Mouse (Mus musculus) gastrocnemius, postnatal 36 days (tissue): ENCODE data around the gene C2cd4c. TPM values are rescaled to one million over a fixed set of nuclear protein-coding genes. Genes with fewer than 3 reads are reported as not detected.

Experiments used
- DNase-seq, 2 experiments: peaks; one replicate each; pipeline ENCODE4 v3.0.0; 2022
- intact Hi-C: fragments of 180-260 bp; cut with DNase I; formaldehyde crosslinking; loops from one replicate; pipeline ENCODE4 v1.15.1; 2025
- total RNA-seq, 2 experiments: library from RNA; stranded (reverse); gene quantifications; 2 replicates each; pipeline ENCODE4 v1.2.3; 2021

The C2cd4c gene
- total RNA-seq, 2 experiments from 2014 or later, result 0.10 to 0.25 TPM

DNA sequence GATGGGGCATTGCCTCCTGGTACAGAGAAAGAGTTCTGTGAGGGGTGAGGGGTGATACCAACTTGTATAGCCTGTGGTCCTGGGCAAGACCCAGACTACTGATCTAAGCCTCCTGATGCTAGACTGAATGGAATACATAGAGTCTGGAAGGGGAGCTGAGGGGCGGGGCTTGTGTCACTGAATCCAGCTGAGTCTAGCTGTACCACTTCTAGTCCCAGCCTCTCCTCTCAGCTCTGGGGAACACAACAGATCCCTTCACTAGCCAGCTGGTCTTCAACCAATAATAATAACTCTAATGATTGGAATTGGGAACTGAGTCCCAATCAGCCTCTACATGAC is 449 bp upstream of the C2cd4c start:
- no peak for DNase-seq
- intact Hi-C loops, result no loop called here

- intact Hi-C loops, result no loop called here
- DNase-seq, result no peak
Observed at GRCm38 (mm10) chr10:79612192-79613135, 1.4 kb downstream of the C2cd4c start.

GRCm38 (mm10) chr10:79611296-79611695 is 2.5 kb downstream of the C2cd4c start:
- no peak for DNase-seq
- intact Hi-C loops, result no loop called here

DNA sequence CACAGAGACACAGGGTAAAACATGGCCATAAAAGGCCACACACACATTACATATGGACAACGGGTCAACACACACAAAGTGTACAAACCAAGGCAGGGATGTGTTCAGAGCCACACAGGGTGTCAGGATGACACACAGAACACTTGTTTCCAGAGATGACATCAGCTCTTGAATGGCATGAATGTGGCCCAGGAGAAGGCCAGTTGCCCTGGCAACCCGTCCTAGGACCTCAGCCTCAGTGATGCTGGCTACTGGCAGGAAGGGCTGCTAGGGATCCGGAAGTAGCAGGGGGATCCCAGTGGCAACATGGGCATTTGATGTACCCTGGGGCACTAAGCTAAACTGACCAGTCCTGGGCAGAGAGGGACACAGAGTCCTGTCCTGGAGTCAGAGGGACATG is 4.5 kb downstream of the C2cd4c start:
- no peak for DNase-seq
- intact Hi-C loops, result no loop called here

GRCm38 (mm10) chr10:79607892-79608291 is 5.9 kb downstream of the C2cd4c start:
- intact Hi-C loops, result no loop called here
- DNase-seq, result no peak

DNA sequence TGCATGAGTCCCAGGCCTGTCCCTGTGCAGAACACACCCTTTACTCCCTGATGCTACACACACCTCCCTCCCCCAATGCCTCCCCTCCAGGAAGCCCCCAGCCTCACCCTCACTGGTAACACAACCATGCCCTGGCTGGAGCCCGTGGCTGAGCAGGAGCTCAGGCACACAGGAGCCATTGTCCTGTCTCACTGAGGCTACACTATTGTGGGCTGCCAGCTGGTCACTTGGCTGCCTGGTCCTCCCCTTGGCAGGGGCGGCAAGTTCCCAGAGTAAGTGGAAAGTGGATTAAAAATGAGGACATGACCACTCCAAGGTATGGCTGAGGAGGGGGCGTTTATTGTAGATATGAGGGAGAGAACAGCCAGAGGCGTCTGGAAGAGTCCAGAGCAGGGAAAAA is 7.3 kb downstream of the C2cd4c start:
- intact Hi-C loops, result no loop called here
- no peak for DNase-seq

DNA sequence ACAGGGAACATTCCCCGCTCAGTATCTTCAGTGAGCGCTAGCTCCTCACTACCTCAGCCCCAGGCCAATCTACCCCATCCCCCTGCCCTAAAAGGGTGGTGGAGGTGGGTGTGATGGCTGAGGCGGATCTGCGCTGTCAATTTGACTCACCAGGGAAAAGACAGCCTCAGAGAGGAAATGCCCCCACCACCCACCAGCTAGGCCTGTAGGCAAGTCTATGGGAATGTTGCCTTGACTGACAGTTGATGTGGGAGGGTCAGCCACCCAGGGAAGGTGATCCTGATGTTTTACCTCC is 15.9 kb downstream of the C2cd4c start:
- no peak for DNase-seq
- intact Hi-C loops, result loop anchor here (2.0 kb wide), 1 partner anchor 51 kb away; no protein-coding TSS in a partner anchor

GRCm38 (mm10) chr10:79597051-79597935 is 16.5 kb downstream of the C2cd4c start:
- no peak for DNase-seq
- intact Hi-C loops, result no loop called here

- DNase-seq, result no peak
- intact Hi-C loops, result loop anchor here (1.0 kb wide), 1 partner anchor 73 kb away; no protein-coding TSS in a partner anchor
Observed at GRCm38 (mm10) chr10:79595590-79595929, 18.3 kb downstream of the C2cd4c start.

GRCm38 (mm10) chr10:79594872-79595589 is 18.8 kb downstream of the C2cd4c start:
- peak in 1 of 2 experiments; percentile 22 for DNase-seq
- intact Hi-C loops, result loop anchor here (1.0 kb wide), 1 partner anchor 73 kb away; no protein-coding TSS in a partner anchor

DNA sequence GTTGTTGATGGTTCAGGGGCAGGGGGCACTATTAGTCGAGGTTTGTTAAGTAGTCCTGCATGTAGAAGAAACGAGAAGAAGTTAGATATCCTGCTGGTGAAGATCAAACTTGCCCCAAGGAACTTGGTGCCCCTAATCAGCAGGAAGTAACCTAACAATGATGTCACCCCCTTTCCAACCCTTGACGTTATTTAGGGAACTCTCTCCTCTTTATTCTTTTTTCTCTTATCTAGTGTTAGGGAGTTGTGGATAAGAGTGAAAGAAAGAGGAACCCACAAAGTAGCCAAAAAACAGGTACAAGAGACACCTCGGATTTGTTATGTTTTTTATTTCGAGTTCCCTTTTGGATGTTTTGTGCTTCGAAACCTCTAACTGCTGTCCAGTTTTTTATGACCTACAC is 19.7 kb downstream of the C2cd4c start:
- intact Hi-C loops, result no loop called here

GRCm38 (mm10) chr10:79590702-79591101 is 23.1 kb downstream of the C2cd4c start:
- DNase-seq, result no peak
- intact Hi-C loops, result loop anchor here (1.0 kb wide), 1 partner anchor 76 kb away; no protein-coding TSS in a partner anchor

More for the DNA sequence above, 19.7 kb downstream of the C2cd4c start:
- no peak for DNase-seq

GRCm38 (mm10) chr10:79587752-79588126 is 26.1 kb downstream of the C2cd4c start:
- intact Hi-C loops, result no loop called here
- no peak for DNase-seq

DNA sequence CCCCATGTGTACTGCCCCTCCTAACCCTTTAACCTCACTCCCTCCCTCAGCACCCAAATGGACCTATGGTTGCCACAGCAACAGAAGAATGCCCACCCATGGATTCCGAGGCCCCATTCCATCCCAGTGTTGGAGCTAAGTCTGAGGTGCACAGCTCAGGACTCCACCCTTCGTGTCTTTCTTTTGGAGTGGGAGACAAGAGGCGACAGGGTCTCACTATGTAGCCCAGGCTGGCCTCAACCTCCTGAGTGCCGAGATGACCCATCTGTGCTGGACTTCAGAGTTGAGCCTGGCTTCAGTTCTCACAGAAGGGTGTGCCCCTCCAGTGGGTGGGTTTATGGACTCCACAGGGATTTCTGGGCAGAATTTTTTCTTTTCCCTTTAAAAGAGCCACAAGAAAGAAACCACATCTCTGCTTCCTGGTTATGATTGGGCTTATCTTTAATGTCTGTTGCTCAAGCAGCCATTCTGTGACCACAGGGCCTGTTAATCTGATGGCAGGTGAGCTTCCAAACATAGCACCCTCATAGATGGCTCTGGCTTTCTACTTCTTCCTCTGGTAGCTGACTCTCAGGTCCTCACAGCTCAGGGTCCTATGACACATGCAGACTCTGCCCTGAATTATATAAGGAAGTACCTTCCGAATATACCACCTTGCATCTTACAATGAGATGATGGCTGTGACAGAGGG is 26.6 kb downstream of the C2cd4c start, which contains the start of gene Theg:
TSS of gene Theg (minus strand) at position 271 of the 691 bp plus-strand sequence.
- intact Hi-C loops, result no loop called here
- no peak for DNase-seq

- DNase-seq, result no peak
- intact Hi-C loops, result no loop called here
Observed at GRCm38 (mm10) chr10:79586243-79586642, 27.6 kb downstream of the C2cd4c start.

DNA sequence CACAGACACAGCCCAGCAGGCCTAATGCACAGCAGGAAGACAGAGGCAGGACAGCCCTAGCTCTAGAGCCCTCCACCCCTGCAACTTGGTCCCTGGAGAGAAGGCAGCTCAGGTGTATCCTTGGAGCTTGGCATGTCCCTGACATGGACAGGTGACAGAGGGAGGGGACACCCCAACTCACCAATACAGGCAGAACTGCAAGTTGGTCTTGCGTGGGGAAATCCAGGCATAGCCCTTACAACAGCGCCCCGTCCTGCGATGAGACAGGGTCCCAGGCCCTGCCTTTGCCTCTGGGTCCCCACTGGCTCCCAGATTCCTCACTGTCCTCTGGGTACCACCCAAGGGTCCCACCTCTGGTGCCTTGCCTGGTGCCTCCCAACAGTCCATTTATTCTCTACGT is 28.1 kb downstream of the C2cd4c start:
- intact Hi-C loops, result no loop called here
- no peak for DNase-seq

DNA sequence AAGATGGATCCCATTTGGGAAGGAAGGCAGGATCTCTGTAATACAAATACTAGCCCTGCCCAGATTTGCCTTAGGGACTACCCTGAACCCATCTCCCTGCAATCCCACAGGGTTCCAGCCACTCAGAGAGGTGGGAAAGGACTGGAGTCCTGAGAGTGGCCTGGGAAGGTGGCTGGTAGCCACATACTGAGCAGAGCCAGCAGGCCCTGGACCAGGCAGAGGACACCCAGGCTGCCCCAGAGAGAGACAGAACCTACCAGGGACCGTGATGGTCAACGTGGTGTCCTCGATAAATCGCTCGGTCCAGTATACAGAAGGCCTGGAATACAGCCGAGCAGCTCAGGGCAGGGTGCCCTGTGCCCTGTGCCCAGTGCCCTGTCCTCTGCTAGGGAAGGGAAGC is 28.7 kb downstream of the C2cd4c start:
- no peak for DNase-seq
- intact Hi-C loops, result no loop called here

GRCm38 (mm10) chr10:79584426-79584825 is 29.4 kb downstream of the C2cd4c start:
- intact Hi-C loops, result no loop called here
- no peak for DNase-seq

GRCm38 (mm10) chr10:79584021-79584420 is 29.8 kb downstream of the C2cd4c start:
- intact Hi-C loops, result no loop called here
- no peak for DNase-seq

DNA sequence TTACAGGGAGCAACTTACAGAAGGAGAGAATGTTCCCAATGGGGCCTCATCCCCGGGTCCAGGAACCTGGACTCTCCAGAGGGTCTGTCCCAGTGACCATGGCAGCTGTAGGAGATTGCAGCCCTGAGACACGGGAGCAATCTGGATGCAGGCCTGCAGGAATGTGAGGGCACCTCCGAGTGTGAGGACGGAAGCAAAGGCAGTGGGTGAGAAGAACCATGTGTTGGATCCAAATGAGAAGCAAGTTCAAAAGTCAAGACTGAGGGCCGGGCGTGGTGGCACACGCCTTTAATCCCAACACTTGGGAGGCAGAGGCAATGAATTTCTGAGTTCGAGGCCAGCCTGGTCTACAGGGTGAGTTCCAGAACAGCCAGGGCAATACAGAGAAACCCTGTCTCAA is 32.3 kb downstream of the C2cd4c start:
- intact Hi-C loops, result no loop called here
- DNase-seq, result no peak
